Mouse (Mus musculus) stomach, postnatal 0 days (tissue): ENCODE measurements around the gene Capzb.

ENCODE experiments used
- CTCF ChIP-seq: IDR thresholded peaks from 2 replicates; pipeline ENCODE4 v1.5.1; 2016; ENCODE audit warnings: antibody characterized with exemption, low read depth, mild to moderate bottlenecking, moderate library complexity
- EP300 ChIP-seq: optimal IDR thresholded peaks from 2 replicates; pipeline ENCODE3; 2016; ENCODE audit warnings: antibody characterized with exemption

DNA sequence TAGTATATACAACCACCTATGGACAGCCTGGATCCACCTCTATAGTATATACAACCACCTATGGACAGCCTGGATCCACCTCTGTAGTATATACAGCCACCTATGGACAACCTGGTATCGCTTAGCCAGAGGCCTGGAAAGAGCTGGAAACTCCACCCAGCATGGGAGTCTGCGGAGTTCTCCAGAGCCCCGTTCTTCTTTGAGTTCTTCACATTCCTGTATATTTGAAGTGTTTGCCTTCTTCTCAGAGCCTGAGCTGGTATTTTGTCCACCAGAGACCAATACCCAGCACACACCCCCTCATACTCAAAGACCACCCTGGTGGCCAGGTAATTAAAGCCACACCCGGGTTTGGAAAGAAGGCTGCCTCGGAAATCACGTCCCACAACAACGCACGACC lies 64.0 kb downstream of the Capzb start:
- TF ChIP-seq CTCF (no peak), EP300 (no peak)
